Mouse (Mus musculus) gastrocnemius, adult 8-10 months (tissue): ENCODE measurements at regions not wholly inside any gene's neighbourhood (a gene's known extent, or its start where the extent isn't known, plus 50 kb on each side); places are given as distances from the start of the nearest gene placed in this dataset.

Experiments
- DNase-seq, 2 experiments: peaks; one replicate each; pipeline ENCODE4 v3.0.0; 2022; ENCODE audit warnings: low spot score in 2 of 2

- no peak for DNase-seq
These were observed 230.1 kb upstream of the Klf4 start for GRCm38 (mm10) chr4:55762389-55762788.

- no peak for DNase-seq
These were observed 225.1 kb upstream of the Klf4 start for GRCm38 (mm10) chr4:55757148-55757927.

- peak; percentile 38 to 55 for DNase-seq
These were observed 217.8 kb upstream of the Klf4 start for GRCm38 (mm10) chr4:55749949-55750600.

- no peak for DNase-seq
These were observed 209.1 kb upstream of the Klf4 start for GRCm38 (mm10) chr4:55741355-55741754.

- no peak for DNase-seq
These were observed 207.8 kb upstream of the Klf4 start for GRCm38 (mm10) chr4:55740062-55740461.

GRCm38 (mm10) chr4:55738714-55739113 is 206.4 kb upstream of the Klf4 start:
- no peak for DNase-seq

GRCm38 (mm10) chr4:55735453-55735852 is 203.2 kb upstream of the Klf4 start:
- no peak for DNase-seq

- no peak for DNase-seq
These were observed 202.1 kb upstream of the Klf4 start for GRCm38 (mm10) chr4:55734331-55734730.

- no peak for DNase-seq
These were observed 201.0 kb upstream of the Klf4 start for GRCm38 (mm10) chr4:55733223-55733622.

GRCm38 (mm10) chr4:55732006-55732405 is 199.7 kb upstream of the Klf4 start:
- peak; percentile 51 to 62 for DNase-seq

GRCm38 (mm10) chr4:55730266-55730665 is 198.0 kb upstream of the Klf4 start:
- DNase-seq, result no peak

- no peak for DNase-seq
These were observed 194.9 kb upstream of the Klf4 start for GRCm38 (mm10) chr4:55727178-55727577.

GRCm38 (mm10) chr4:55726081-55726480 is 193.8 kb upstream of the Klf4 start:
- no peak for DNase-seq

GRCm38 (mm10) chr4:55724286-55724685 is 192.0 kb upstream of the Klf4 start:
- DNase-seq, result no peak

GRCm38 (mm10) chr4:55723124-55723523 is 190.9 kb upstream of the Klf4 start:
- peak; percentile 23 to 61 for DNase-seq

- no peak for DNase-seq
These were observed 190.1 kb upstream of the Klf4 start for GRCm38 (mm10) chr4:55722388-55722787.

GRCm38 (mm10) chr4:55721834-55722233 is 189.6 kb upstream of the Klf4 start:
- peak; percentile 34 to 36 for DNase-seq

GRCm38 (mm10) chr4:55718438-55718837 is 186.2 kb upstream of the Klf4 start:
- DNase-seq, result peak in 1 of 2 experiments; percentile 44

- DNase-seq, result peak in 1 of 2 experiments; percentile 17
These were observed 183.9 kb upstream of the Klf4 start for GRCm38 (mm10) chr4:55716161-55716651.

GRCm38 (mm10) chr4:55711500-55712341 is 179.5 kb upstream of the Klf4 start:
- no peak for DNase-seq

- DNase-seq, result no peak
These were observed 178.2 kb upstream of the Klf4 start for GRCm38 (mm10) chr4:55710476-55710875.

GRCm38 (mm10) chr4:55708808-55709207 is 176.5 kb upstream of the Klf4 start:
- no peak for DNase-seq
